In the genomic region with DNA sequence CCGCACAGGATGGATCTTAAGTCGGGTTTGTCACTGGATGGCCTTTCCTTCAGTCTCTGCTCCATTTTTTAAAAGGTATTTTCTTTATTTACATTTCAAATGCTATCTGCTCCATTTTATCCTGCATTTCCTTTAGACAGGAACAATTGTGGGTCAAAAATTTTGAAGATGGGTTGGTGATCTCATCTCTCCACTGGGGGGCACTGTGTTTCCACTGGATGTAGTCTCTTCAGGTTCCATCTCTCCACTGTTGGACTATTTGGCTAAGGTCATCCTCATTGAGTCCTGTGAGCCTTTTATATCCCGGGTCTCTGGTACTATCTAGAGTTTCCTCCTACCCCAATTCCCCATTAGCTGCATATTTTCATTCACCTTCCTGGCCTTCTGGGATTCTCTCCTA, we compare ENCODE assay signal across 12 mouse cellular contexts.
DNase-seq lines count a peak whose midpoint lies in the region; TF ChIP-seq lines count a peak whose summit lies in the region.
"Had no signal": no experiment of that assay in that cellular context is flagged by ENCODE, and none has a peak within 500 bp of the region (broad histone marks: within the 10 kb centered on the region; RNA-seq: fewer than 3 reads in every experiment).

No protein-coding gene starts in this region.

- H3ac ChIP-seq in C2C12 (ENCODE audit: control insufficient read depth, insufficient read length, low read depth), result no peak overlapping the region

- peak; percentile 13 for TF ChIP-seq CTCF in C2C12 (IDR thresholded peaks at IDR 0.05; ENCODE audit: control insufficient read depth, insufficient read depth, insufficient read length)
- 0 out of 2 replicates have a peak, but pooled peaks have one; percentile 5 for TF ChIP-seq CTCF in cortical plate, adult 2 months (IDR thresholded peaks at IDR 0.05; ENCODE audit: extremely low read depth, insufficient read depth, low read length)

- H3K27me3 ChIP-seq in C2C12 (ENCODE audit: control insufficient read depth, insufficient read depth, insufficient read length), result no peaks in the 10 kb centered on the region
- H3K27me3 ChIP-seq: heart, embryonic 13.5 days; hindbrain, embryonic 15.5 days had no signal

- TF ChIP-seq POLR2A in cortical plate, adult 2 months (IDR thresholded peaks at IDR 0.05; ENCODE audit: extremely low read depth, insufficient read depth, low read length), result no peak

- DNase-seq in adrenal gland, adult 2 months, result peak; percentile 3
- no peak for DNase-seq in adrenal gland, adult 8-10 months
- DNase-seq in kidney, adult 9 months, result peak; percentile 62
- no peak for DNase-seq in kidney, adult 11 months
- DNase-seq in right cerebral cortex, adult 2 months (ENCODE audit: low spot score in 2 of 2), result no peak
- no peak for DNase-seq in layer of hippocampus, adult 9-11 months
- DNase-seq: layer of hippocampus, postnatal 36 days; thymus, adult 2 months had no signal

- H3K4me3 ChIP-seq in C2C12 (ENCODE audit: insufficient read depth, poor library complexity, severe bottlenecking), result no peak overlapping the region
- no peak overlapping the region for H3K4me3 ChIP-seq in cortical plate, adult 2 months (ENCODE audit: insufficient read depth, low read length)
- H3K4me3 ChIP-seq: heart, embryonic 13.5 days; hindbrain, embryonic 15.5 days had no signal

- H3K36me3 ChIP-seq in C2C12 (ENCODE audit: control insufficient read depth, insufficient read depth), result no peaks in the 10 kb centered on the region
- H3K36me3 ChIP-seq: heart, embryonic 13.5 days; hindbrain, embryonic 15.5 days had no signal

- H3K79me3 ChIP-seq in C2C12 (ENCODE audit: low read depth), result no peaks in the 10 kb centered on the region

- H3K79me2 ChIP-seq in C2C12 (ENCODE audit: control insufficient read depth, insufficient read depth), result no peaks in the 10 kb centered on the region

- no peaks in the 10 kb centered on the region for H3K4me1 ChIP-seq in cortical plate, adult 2 months (ENCODE audit: control insufficient read depth, insufficient read depth, low read length)
- H3K4me1 ChIP-seq: heart, embryonic 13.5 days; hindbrain, embryonic 15.5 days had no signal

- no peak overlapping the region for H3K27ac ChIP-seq in cortical plate, adult 2 months (ENCODE audit: insufficient read depth, low read length)
- H3K27ac ChIP-seq: heart, embryonic 13.5 days; hindbrain, embryonic 15.5 days had no signal

TF ChIP-seq in C2C12, 6 proteins besides CTCF, POLR2A, EP300 and RAD21:
- TF ChIP-seq CEBPB (IDR thresholded peaks at IDR 0.05; ENCODE audit: low read depth) (no peak), FOSL1 (IDR thresholded peaks at IDR 0.05; ENCODE audit: insufficient read depth, low read length, poor library complexity, severe bottlenecking) (no peak), USF1 (IDR thresholded peaks at IDR 0.05; ENCODE audit: low read depth) (no peak), MYOD1 (IDR thresholded peaks at IDR 0.05; ENCODE audit: control insufficient read depth, insufficient read length, low read depth) (no peak), MYOG (IDR thresholded peaks at IDR 0.05; ENCODE audit: control insufficient read depth, extremely low read depth, insufficient read length) (no peak), MAX (IDR thresholded peaks at IDR 0.05) (no peak)

Comparison
In these comparisons a context has a peak if more than half of its experiments do, and no peak if none do; other contexts are left out.
1. DNase-seq: peak in adrenal gland, adult 2 months (single experiment) and kidney, adult 9 months (single experiment); none in adrenal gland, adult 8-10 months (single experiment), kidney, adult 11 months (single experiment), right cerebral cortex, adult 2 months (0 of 2) and layer of hippocampus, adult 9-11 months (single experiment).